Mouse (Mus musculus) heart, embryonic 11.5 days (tissue): ENCODE data around the gene Tmem44. TPM values are rescaled to one million over a fixed set of nuclear protein-coding genes. Genes with fewer than 3 reads are reported as not detected.

ENCODE experiments used
- ATAC-seq: fragments of 200-750 bp; cut with Nextera tagmentation; replicated peaks from 2 replicates; pipeline ENCODE4 v1.8.0; 2017; ENCODE audit warnings: moderate library complexity; ENCODE audit not compliant: insufficient number of reproducible peaks, low FRiP score, low TSS enrichment
- H3K27ac ChIP-seq: fragments of 300-500 bp; sonication (generic); 2 replicates; pipeline ENCODE4 v1.5.1; 2014; ENCODE audit warnings: mild to moderate bottlenecking, low read depth, low read length
- H3K27me3 ChIP-seq: fragments of 300-500 bp; sonication (generic); 2 replicates; pipeline ENCODE4 v1.6.1; 2014; ENCODE audit warnings: mild to moderate bottlenecking, low read length, mixed read lengths; ENCODE audit not compliant: control insufficient read depth, insufficient read depth
- H3K36me3 ChIP-seq: fragments of 300-500 bp; sonication (generic); 2 replicates; pipeline ENCODE4 v1.6.1; 2014; ENCODE audit warnings: mild to moderate bottlenecking, low read length, moderate library complexity, mixed read lengths; ENCODE audit not compliant: control insufficient read depth, insufficient read depth
- H3K4me1 ChIP-seq: fragments of 300-500 bp; sonication (generic); 2 replicates; pipeline ENCODE4 v1.6.1; 2014; ENCODE audit warnings: low read length; ENCODE audit not compliant: control insufficient read depth, insufficient read depth
- H3K4me2 ChIP-seq: fragments of 300-500 bp; sonication (generic); 2 replicates; pipeline ENCODE4 v1.6.1; 2014; ENCODE audit warnings: mild to moderate bottlenecking, moderate library complexity
- H3K4me3 ChIP-seq: fragments of 300-500 bp; sonication (generic); 2 replicates; pipeline ENCODE4 v1.5.1; 2014; ENCODE audit warnings: low read depth, low read length
- H3K9ac ChIP-seq: fragments of 300-500 bp; sonication (generic); 2 replicates; pipeline ENCODE4 v1.6.1; 2014; ENCODE audit warnings: mild to moderate bottlenecking, low read depth, low read length, moderate library complexity
- H3K9me3 ChIP-seq: fragments of 300-500 bp; sonication (generic); replicated peaks from 2 replicates; pipeline ENCODE4 v1.6.1; 2016; ENCODE audit warnings: low read length; ENCODE audit not compliant: control insufficient read depth
- WGBS: fragments of 180-500 bp; shearing (Covaris S2); extraction: QIAGEN DNeasy Blood & Tissue Kit; methylation state at CpG from one replicate; pipeline ENCODE4 v1.1.7; 2014; ENCODE audit not compliant: insufficient replicate concordance; 5-methylcytosine and 5-hydroxymethylcytosine counted together
- polyA plus RNA-seq: library from polyadenylated mRNA; unstranded; fragments of >200 nt; fragmentation: Nextera tagmentation; extraction: Ambion mirVana; gene quantifications from 2 replicates; pipeline ENCODE4 v1.2.1, GENCODE M21; 2014

The Tmem44 gene
- polyA plus RNA-seq, 1 experiment from 2014 or later, result 16.4 TPM

GRCm38 (mm10) chr16:30510504-30511451, 39.9 kb downstream of the Tmem44 start:
- peak overlapping the region; percentile 69 for H3K4me3 ChIP-seq
- peaks cover 42% of the 10 kb centered on the region for H3K4me1 ChIP-seq
- peak overlapping the region; percentile 94 for H3K9ac ChIP-seq
- H3K27ac ChIP-seq, result peak overlapping the region; percentile 95
- H3K27me3 ChIP-seq, result no peaks in the 10 kb centered on the region
- WGBS, result 3% methylated on average over 44 of the region's 44 CpGs
- ATAC-seq, result peak; percentile 74
- H3K36me3 ChIP-seq, result no peaks in the 10 kb centered on the region
- no peaks in the 10 kb centered on the region for H3K9me3 ChIP-seq
- peak overlapping the region; percentile 84 for H3K4me2 ChIP-seq

- Histone ChIP-seq H3K4me3 (peak overlapping the region; percentile 69), H3K9ac (peak overlapping the region; percentile 94), H3K27ac (0 out of 2 replicates have a peak overlapping the region, but pooled peaks have one; percentile 41), H3K4me1 (peaks cover 42% of the 10 kb centered on the region), H3K4me2 (peak overlapping the region; percentile 84), H3K27me3 (no peaks in the 10 kb centered on the region), H3K36me3 (no peaks in the 10 kb centered on the region), H3K9me3 (no peaks in the 10 kb centered on the region)
- ATAC-seq, result no peak
- 37% methylated on average over 9 of the region's 9 CpGs for WGBS
Measured at GRCm38 (mm10) chr16:30510091-30510490, 40.6 kb downstream of the Tmem44 start.

- H3K9me3 ChIP-seq, result no peaks in the 10 kb centered on the region
- no peaks in the 10 kb centered on the region for H3K36me3 ChIP-seq
- peaks cover 42% of the 10 kb centered on the region for H3K4me1 ChIP-seq
- H3K27ac ChIP-seq, result no peak overlapping the region
- 80% methylated on average over 12 of the region's 12 CpGs for WGBS
- H3K27me3 ChIP-seq, result no peaks in the 10 kb centered on the region
- no peak overlapping the region for H3K4me3 ChIP-seq
- no peak overlapping the region for H3K4me2 ChIP-seq
- ATAC-seq, result no peak
- no peak overlapping the region for H3K9ac ChIP-seq
Measured at GRCm38 (mm10) chr16:30509340-30509739, 41.3 kb downstream of the Tmem44 start.

- no peak overlapping the region for H3K4me2 ChIP-seq
- 78% methylated on average over 9 of the region's 9 CpGs for WGBS
- H3K27ac ChIP-seq, result no peak overlapping the region
- H3K4me1 ChIP-seq, result peaks cover 41% of the 10 kb centered on the region
- no peak for ATAC-seq
- no peaks in the 10 kb centered on the region for H3K36me3 ChIP-seq
- H3K27me3 ChIP-seq, result no peaks in the 10 kb centered on the region
- no peaks in the 10 kb centered on the region for H3K9me3 ChIP-seq
- no peak overlapping the region for H3K4me3 ChIP-seq
- H3K9ac ChIP-seq, result no peak overlapping the region
Measured at GRCm38 (mm10) chr16:30508738-30509137, 41.9 kb downstream of the Tmem44 start.

- Histone ChIP-seq H3K36me3 (no peaks in the 10 kb centered on the region), H3K4me2 (no peak overlapping the region), H3K9ac (peak overlapping the region; percentile 34; the same call in 1 of the 2 replicates), H3K27me3 (no peaks in the 10 kb centered on the region), H3K9me3 (no peaks in the 10 kb centered on the region), H3K4me3 (no peak overlapping the region), H3K27ac (peak overlapping the region; percentile 29; the same call in 1 of the 2 replicates), H3K4me1 (peaks cover 32% of the 10 kb centered on the region)
- ATAC-seq, result no peak
- WGBS, result 23% methylated on average over 10 of the region's 10 CpGs
Measured at GRCm38 (mm10) chr16:30507120-30507519, 43.5 kb downstream of the Tmem44 start.

GRCm38 (mm10) chr16:30505311-30506031, 45.2 kb downstream of the Tmem44 start:
- no peak for ATAC-seq
- no peaks in the 10 kb centered on the region for H3K27me3 ChIP-seq
- 72% methylated on average over 11 of the region's 11 CpGs for WGBS
- H3K4me1 ChIP-seq, result peaks cover 28% of the 10 kb centered on the region
- H3K9ac ChIP-seq, result no peak overlapping the region
- H3K4me3 ChIP-seq, result no peak overlapping the region
- H3K4me2 ChIP-seq, result no peak overlapping the region
- no peak overlapping the region for H3K27ac ChIP-seq
- H3K9me3 ChIP-seq, result no peaks in the 10 kb centered on the region
- no peaks in the 10 kb centered on the region for H3K36me3 ChIP-seq

GRCm38 (mm10) chr16:30504856-30505255, 45.8 kb downstream of the Tmem44 start:
- H3K4me3 ChIP-seq, result no peak overlapping the region
- no peak overlapping the region for H3K27ac ChIP-seq
- no peak overlapping the region for H3K9ac ChIP-seq
- H3K27me3 ChIP-seq, result no peaks in the 10 kb centered on the region
- peaks cover 28% of the 10 kb centered on the region for H3K4me1 ChIP-seq
- no peak for ATAC-seq
- H3K4me2 ChIP-seq, result no peak overlapping the region
- H3K9me3 ChIP-seq, result no peaks in the 10 kb centered on the region
- WGBS, result 66% methylated on average over 4 of the region's 4 CpGs
- H3K36me3 ChIP-seq, result no peaks in the 10 kb centered on the region

GRCm38 (mm10) chr16:30503958-30504357, 46.7 kb downstream of the Tmem44 start:
- Histone ChIP-seq H3K4me1 (peaks cover 33% of the 10 kb centered on the region), H3K27me3 (no peaks in the 10 kb centered on the region), H3K27ac (no peak overlapping the region), H3K4me2 (no peak overlapping the region), H3K9me3 (no peaks in the 10 kb centered on the region), H3K9ac (no peak overlapping the region), H3K4me3 (no peak overlapping the region), H3K36me3 (no peaks in the 10 kb centered on the region)
- 14% methylated on average over 15 of the region's 15 CpGs for WGBS
- ATAC-seq, result no peak
